Comparison of ENCODE assay signal across 25 mouse cellular contexts in the genomic region with DNA sequence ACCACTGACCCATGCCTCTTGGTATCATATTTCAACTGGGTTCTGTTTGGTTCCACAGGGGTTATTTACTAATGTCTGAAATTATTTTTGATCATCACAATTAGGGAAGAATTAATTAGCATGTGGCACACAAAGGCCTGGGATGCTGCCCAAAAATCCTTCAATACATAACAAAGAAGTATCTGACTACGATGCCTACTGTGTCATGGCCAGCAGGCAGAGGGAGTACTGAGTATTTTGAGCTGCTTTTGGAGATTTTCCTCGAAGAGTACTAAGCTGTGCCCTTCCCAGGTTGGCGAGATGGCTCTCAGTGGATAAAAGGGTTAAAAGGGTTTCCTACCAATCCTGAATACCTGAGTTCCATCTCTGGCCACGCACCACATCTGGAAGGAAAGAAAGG.
DNase-seq lines count a peak whose midpoint lies in the region; ATAC-seq and TF ChIP-seq lines count a peak whose summit lies in the region.
"Had no signal": no experiment of that assay in that cellular context is flagged by ENCODE, and none has a peak within 500 bp of the region (broad histone marks: within the 10 kb centered on the region; RNA-seq: fewer than 3 reads in every experiment).

No protein-coding gene starts in this region.

- 15% methylated on average over 4 of the region's 4 CpGs for WGBS in forebrain, embryonic 15.5 days

- peaks cover 17% of the 10 kb centered on the region for H3K4me1 ChIP-seq in forebrain, embryonic 15.5 days
- H3K4me1 ChIP-seq: intestine, embryonic 15.5 days; neural tube, embryonic 15.5 days had no signal

- 0 out of 2 replicates have a peak, but pooled peaks have one; percentile 31 for ATAC-seq in frontal cortex, adult (ENCODE audit: low TSS enrichment)
- ATAC-seq in forebrain, embryonic 15.5 days (replicated peaks): peak; percentile 71
- no peak for ATAC-seq in cerebellum, adult (ENCODE audit: insufficient number of reproducible peaks, low FRiP score, low TSS enrichment)
- ATAC-seq: hindbrain, embryonic 16.5 days; intestine, embryonic 15.5 days; Patski had no signal

- H3K27ac ChIP-seq in forebrain, embryonic 15.5 days (replicated peaks): no peak overlapping the region
- H3K27ac ChIP-seq in left cerebral cortex, adult 2 months: no peak overlapping the region
- H3K27ac ChIP-seq: intestine, embryonic 15.5 days; liver, embryonic 14.5 days; neural tube, embryonic 15.5 days had no signal

- intact Hi-C loops in left cerebral cortex, adult 2 months (cut with DNase I): no loop called here

- no peak overlapping the region for H3K4me3 ChIP-seq in forebrain, embryonic 15.5 days
- no peak overlapping the region for H3K4me3 ChIP-seq in left cerebral cortex, adult 2 months
- H3K4me3 ChIP-seq: intestine, embryonic 15.5 days; neural tube, embryonic 15.5 days had no signal

- no peak; the same call in 1 of the 2 replicates for TF ChIP-seq CTCF in left cerebral cortex, adult 2 months (IDR thresholded peaks at IDR 0.05)

- no peaks in the 10 kb centered on the region for H3K9me3 ChIP-seq in forebrain, embryonic 15.5 days
- H3K9me3 ChIP-seq: G1E; intestine, embryonic 15.5 days; neural tube, embryonic 15.5 days had no signal

- no peaks in the 10 kb centered on the region for H3K27me3 ChIP-seq in forebrain, embryonic 15.5 days
- H3K27me3 ChIP-seq: intestine, embryonic 15.5 days; neural tube, embryonic 15.5 days; Patski had no signal

- no peaks in the 10 kb centered on the region for H3K36me3 ChIP-seq in forebrain, embryonic 15.5 days
- H3K36me3 ChIP-seq: G1E; intestine, embryonic 15.5 days; neural tube, embryonic 15.5 days had no signal

- no peak for DNase-seq in frontal cortex, postnatal 10 days (ENCODE audit: low spot score in 2 of 2)
- DNase-seq in right cerebral cortex, postnatal 4 days: peak; percentile 6
- no peak for DNase-seq in right cerebral cortex, postnatal 14 days
- DNase-seq in cerebellum, adult 8-10 months: no peak
- DNase-seq in left cerebral cortex, adult 2 months (ENCODE audit: extremely low spot score in 1 of 2, low spot score in 2 of 2): no peak
- DNase-seq: adrenal gland, postnatal 10 days; cerebellum, adult 18-20 months; cerebellum, postnatal 25 days; gastrocnemius, postnatal 14 days; heart, postnatal 14 days; kidney, adult 2 months; kidney, postnatal 36 days; liver; lung, embryonic 14.5 days; lung, postnatal 14 days; right cerebral cortex, adult 18-20 months had no signal

- H3K9ac ChIP-seq in forebrain, embryonic 15.5 days (replicated peaks): no peak overlapping the region
- H3K9ac ChIP-seq: intestine, embryonic 15.5 days; liver, embryonic 14.5 days; lung, embryonic 14.5 days; neural tube, embryonic 15.5 days had no signal

- peak overlapping the region; percentile 27 for H3K4me2 ChIP-seq in forebrain, embryonic 15.5 days (replicated peaks)
- H3K4me2 ChIP-seq: intestine, embryonic 15.5 days; lung, embryonic 14.5 days; neural tube, embryonic 15.5 days had no signal
